Mouse (Mus musculus) B cell, adult 67 days (primary cell): ENCODE data around the gene Olfr350. TPM values are rescaled to one million over a fixed set of nuclear protein-coding genes. Genes with fewer than 3 reads are reported as not detected.

Experiments
- total RNA-seq, 2 experiments: library from RNA; stranded (reverse); gene quantifications; 4 replicates each; pipeline ENCODE4 v1.2.4; 2023

Olfr350 gene
- total RNA-seq = not detected

DNA sequence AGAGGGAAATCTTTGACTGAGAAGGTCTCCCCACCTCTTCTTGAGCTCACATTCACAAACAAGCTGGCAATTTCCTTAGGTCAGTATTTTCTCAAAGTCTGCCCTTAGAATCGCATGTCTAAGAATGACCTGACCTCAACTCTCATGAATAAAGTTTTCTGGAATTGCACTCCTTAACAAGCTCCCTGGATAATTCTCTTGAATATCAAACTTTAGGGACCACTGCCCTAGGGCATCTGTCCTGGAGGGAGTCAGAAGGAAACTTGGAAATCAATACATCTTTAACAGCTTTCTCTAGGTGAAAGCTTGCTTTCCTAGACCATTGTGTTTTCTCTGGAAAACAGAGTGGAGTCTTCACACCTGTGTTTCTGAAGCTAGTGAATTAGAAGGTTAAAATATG is at the start of gene Olfr350:
Gene Olfr350 (plus strand): TSS at position 301 of the 400 bp plus-strand sequence.

DNA sequence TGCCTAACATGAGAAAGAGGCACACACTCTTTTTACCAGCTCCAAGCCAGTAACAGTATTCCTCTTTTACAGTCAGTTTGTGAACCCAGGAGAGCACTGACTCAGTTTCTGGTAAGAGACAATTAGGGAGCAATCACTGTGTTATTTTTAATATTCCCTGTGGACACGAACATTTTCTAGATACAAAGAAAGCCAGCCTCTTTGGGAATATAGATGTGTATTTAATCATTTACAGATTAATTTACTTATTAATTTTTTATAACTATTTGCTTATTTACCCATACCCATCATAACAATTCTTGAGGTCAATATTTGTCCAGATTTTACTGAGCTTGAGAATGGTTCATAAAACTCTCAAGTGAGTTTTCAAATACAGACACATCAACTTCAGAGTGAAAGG is 29.2 kb upstream of the Olfr350 start, which contains the start of gene Olfr3:
Gene Olfr3 (minus strand): TSS at position 101 of the 400 bp plus-strand sequence.

DNA sequence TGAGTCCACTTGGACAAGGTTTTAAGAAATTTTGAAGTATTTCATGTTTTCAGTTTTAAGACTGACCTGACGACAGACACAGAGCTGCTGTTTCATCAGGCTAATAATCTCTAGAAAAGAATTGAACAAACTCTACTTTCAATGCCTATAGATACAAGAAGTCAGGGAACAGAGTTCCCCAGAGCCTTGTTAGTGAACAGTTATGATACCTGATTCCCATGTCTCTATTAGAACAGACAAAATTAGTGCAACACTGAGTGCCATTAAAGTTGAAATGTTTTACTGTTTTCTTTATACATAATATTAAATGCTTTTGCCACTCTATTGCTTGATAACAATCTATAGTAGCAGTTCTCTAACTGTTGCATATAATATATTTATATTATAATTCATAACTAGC is 16.4 kb downstream of the Olfr350 start, which contains the start of gene Olfr351:
Gene Olfr351 (minus strand): TSS at position 101 of the 400 bp plus-strand sequence.

GRCm38 (mm10) chr2:36868160-36868559 is 22.1 kb downstream of the Olfr350 start, which contains the start of gene Olfr352:
Gene Olfr352 (plus strand): TSS chr2:36868460.

DNA sequence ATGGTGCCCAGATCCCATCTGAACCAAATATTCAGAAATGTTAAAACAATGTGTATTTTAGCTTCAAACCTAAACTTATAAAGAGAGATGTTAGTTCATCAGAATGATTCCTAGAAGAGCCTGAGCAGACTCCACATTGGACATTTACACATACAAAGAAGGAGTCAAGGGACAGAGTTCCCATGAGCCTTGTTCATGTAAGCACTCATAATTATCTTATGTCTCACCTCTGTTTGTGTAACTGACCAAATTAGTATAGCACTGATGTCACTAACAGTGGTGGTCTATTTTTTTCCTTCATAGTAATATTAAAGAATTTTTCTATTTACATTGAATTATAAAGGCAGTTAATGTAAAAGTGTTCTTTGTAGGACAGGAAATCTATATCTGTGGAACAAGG is 46.7 kb downstream of the Olfr350 start, which contains the start of gene Olfr353:
Gene Olfr353 (minus strand): TSS at position 101 of the 400 bp plus-strand sequence.

Other genes with a start within 250 kb of the Olfr350 start
- gene Olfr345, start 206.3 kb upstream of the Olfr350 start, total RNA-seq = not detected
- gene Olfr346, start 160.5 kb upstream of the Olfr350 start, total RNA-seq = not detected
- gene Olfr347, start 114.4 kb upstream of the Olfr350 start, total RNA-seq = not detected
- gene Olfr348, start 62.0 kb upstream of the Olfr350 start, total RNA-seq = not detected
- not detected for gene Olfr50, start 55.8 kb upstream of the Olfr350 start, total RNA-seq
- gene Olfr3, start 29.3 kb upstream of the Olfr350 start, total RNA-seq = not detected
- not detected for gene Olfr351, start 16.4 kb downstream of the Olfr350 start, total RNA-seq
- not detected for gene Olfr352, start 22.1 kb downstream of the Olfr350 start, total RNA-seq
- gene Olfr353, start 46.6 kb downstream of the Olfr350 start, total RNA-seq = not detected
- gene Olfr354, start 59.4 kb downstream of the Olfr350 start, total RNA-seq = not detected
- not detected for gene Olfr355, start 82.6 kb downstream of the Olfr350 start, total RNA-seq
- not detected for gene Olfr356, start 90.8 kb downstream of the Olfr350 start, total RNA-seq
- gene Olfr357, start 147.5 kb downstream of the Olfr350 start, total RNA-seq = not detected
- not detected for gene Olfr358, start 163.0 kb downstream of the Olfr350 start, total RNA-seq
- not detected for gene Olfr360, start 219.4 kb downstream of the Olfr350 start, total RNA-seq
- not detected for gene Olfr361, start 243.0 kb downstream of the Olfr350 start, total RNA-seq